Mouse (Mus musculus): ENCODE measurements around the gene Mex3b. TPM values are rescaled to one million over a fixed set of nuclear protein-coding genes. Genes with fewer than 3 reads are reported as not detected.

Mex3b gene
- polyA plus RNA-seq, 1 experiment: 12.5 TPM

- Histone ChIP-seq H3K4me3 (ENCODE audit: insufficient read depth, poor library complexity, severe bottlenecking) (no peak overlapping the region), H3ac (ENCODE audit: control insufficient read depth, insufficient read length, low read depth) (no peak overlapping the region), H3K36me3 (ENCODE audit: control insufficient read depth, insufficient read depth) (no peaks in the 10 kb centered on the region), H3K27me3 (ENCODE audit: control insufficient read depth, insufficient read depth, insufficient read length) (no peaks in the 10 kb centered on the region), H3K79me2 (ENCODE audit: control insufficient read depth, insufficient read depth) (no peaks in the 10 kb centered on the region), H3K79me3 (ENCODE audit: low read depth) (no peaks in the 10 kb centered on the region)
- TF ChIP-seq CTCF (IDR thresholded peaks at IDR 0.05; ENCODE audit: control insufficient read depth, insufficient read depth, insufficient read length) (no peak), USF1 (IDR thresholded peaks at IDR 0.05; ENCODE audit: low read depth) (no peak), MYOG (IDR thresholded peaks at IDR 0.05; ENCODE audit: control insufficient read depth, extremely low read depth, insufficient read length) (no peak), FOSL1 (IDR thresholded peaks at IDR 0.05; ENCODE audit: insufficient read depth, low read length, poor library complexity, severe bottlenecking) (no peak), MYOD1 (IDR thresholded peaks at IDR 0.05; ENCODE audit: control insufficient read depth, insufficient read length, low read depth) (no peak), CEBPB (IDR thresholded peaks at IDR 0.05; ENCODE audit: low read depth) (no peak), MAX (IDR thresholded peaks at IDR 0.05) (no peak)
These were observed 37.6 kb upstream of the Mex3b start for GRCm38 (mm10) chr7:82829516-82829915.

DNA sequence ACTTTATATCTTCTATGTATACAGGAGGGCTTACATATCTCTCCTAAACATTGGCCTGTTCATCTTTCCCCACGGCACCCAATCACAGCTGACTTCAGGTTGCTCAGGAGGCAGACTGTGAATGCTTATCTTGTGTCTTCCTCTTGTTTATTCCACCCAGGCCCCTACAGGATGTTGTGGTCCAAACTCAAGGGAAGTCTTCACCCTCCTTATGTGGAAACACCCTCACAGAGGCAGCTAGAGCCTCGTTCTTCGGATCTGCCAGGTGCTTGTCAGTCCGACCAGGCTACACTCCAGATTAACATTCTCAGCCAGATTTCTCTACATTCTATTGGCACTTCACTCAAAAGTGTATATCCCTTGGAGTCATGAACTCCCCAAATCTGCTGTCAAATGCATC, 32.7 kb upstream of the Mex3b start:
- Histone ChIP-seq H3K36me3 (ENCODE audit: control insufficient read depth, insufficient read depth) (no peaks in the 10 kb centered on the region), H3K79me2 (ENCODE audit: control insufficient read depth, insufficient read depth) (no peaks in the 10 kb centered on the region), H3K27me3 (ENCODE audit: control insufficient read depth, insufficient read depth, insufficient read length) (no peaks in the 10 kb centered on the region), H3K4me3 (ENCODE audit: insufficient read depth, poor library complexity, severe bottlenecking) (no peak overlapping the region), H3ac (ENCODE audit: control insufficient read depth, insufficient read length, low read depth) (no peak overlapping the region), H3K79me3 (ENCODE audit: low read depth) (no peaks in the 10 kb centered on the region)
- TF ChIP-seq USF1 (IDR thresholded peaks at IDR 0.05; ENCODE audit: low read depth) (no peak), MYOD1 (IDR thresholded peaks at IDR 0.05; ENCODE audit: control insufficient read depth, insufficient read length, low read depth) (no peak), CTCF (IDR thresholded peaks at IDR 0.05; ENCODE audit: control insufficient read depth, insufficient read depth, insufficient read length) (no peak), CEBPB (IDR thresholded peaks at IDR 0.05; ENCODE audit: low read depth) (no peak), FOSL1 (IDR thresholded peaks at IDR 0.05; ENCODE audit: insufficient read depth, low read length, poor library complexity, severe bottlenecking) (no peak), MAX (IDR thresholded peaks at IDR 0.05) (no peak), MYOG (IDR thresholded peaks at IDR 0.05; ENCODE audit: control insufficient read depth, extremely low read depth, insufficient read length) (no peak)

- no peaks in the 10 kb centered on the region for H3K79me2 ChIP-seq (ENCODE audit: control insufficient read depth, insufficient read depth)
- no peaks in the 10 kb centered on the region for H3K36me3 ChIP-seq (ENCODE audit: control insufficient read depth, insufficient read depth)
- no peak overlapping the region for H3ac ChIP-seq (ENCODE audit: control insufficient read depth, insufficient read length, low read depth)
- TF ChIP-seq USF1 (IDR thresholded peaks at IDR 0.05; ENCODE audit: low read depth) (no peak), MAX (IDR thresholded peaks at IDR 0.05) (no peak), CEBPB (IDR thresholded peaks at IDR 0.05; ENCODE audit: low read depth) (no peak), MYOG (IDR thresholded peaks at IDR 0.05; ENCODE audit: control insufficient read depth, extremely low read depth, insufficient read length) (no peak), MYOD1 (IDR thresholded peaks at IDR 0.05; ENCODE audit: control insufficient read depth, insufficient read length, low read depth) (no peak), FOSL1 (IDR thresholded peaks at IDR 0.05; ENCODE audit: insufficient read depth, low read length, poor library complexity, severe bottlenecking) (no peak), CTCF (IDR thresholded peaks at IDR 0.05; ENCODE audit: control insufficient read depth, insufficient read depth, insufficient read length) (no peak)
- H3K79me3 ChIP-seq (ENCODE audit: low read depth): no peaks in the 10 kb centered on the region
- H3K4me3 ChIP-seq (ENCODE audit: insufficient read depth, poor library complexity, severe bottlenecking): no peak overlapping the region
- no peaks in the 10 kb centered on the region for H3K27me3 ChIP-seq (ENCODE audit: control insufficient read depth, insufficient read depth, insufficient read length)
These were observed 28.7 kb upstream of the Mex3b start for GRCm38 (mm10) chr7:82838414-82838813.

DNA sequence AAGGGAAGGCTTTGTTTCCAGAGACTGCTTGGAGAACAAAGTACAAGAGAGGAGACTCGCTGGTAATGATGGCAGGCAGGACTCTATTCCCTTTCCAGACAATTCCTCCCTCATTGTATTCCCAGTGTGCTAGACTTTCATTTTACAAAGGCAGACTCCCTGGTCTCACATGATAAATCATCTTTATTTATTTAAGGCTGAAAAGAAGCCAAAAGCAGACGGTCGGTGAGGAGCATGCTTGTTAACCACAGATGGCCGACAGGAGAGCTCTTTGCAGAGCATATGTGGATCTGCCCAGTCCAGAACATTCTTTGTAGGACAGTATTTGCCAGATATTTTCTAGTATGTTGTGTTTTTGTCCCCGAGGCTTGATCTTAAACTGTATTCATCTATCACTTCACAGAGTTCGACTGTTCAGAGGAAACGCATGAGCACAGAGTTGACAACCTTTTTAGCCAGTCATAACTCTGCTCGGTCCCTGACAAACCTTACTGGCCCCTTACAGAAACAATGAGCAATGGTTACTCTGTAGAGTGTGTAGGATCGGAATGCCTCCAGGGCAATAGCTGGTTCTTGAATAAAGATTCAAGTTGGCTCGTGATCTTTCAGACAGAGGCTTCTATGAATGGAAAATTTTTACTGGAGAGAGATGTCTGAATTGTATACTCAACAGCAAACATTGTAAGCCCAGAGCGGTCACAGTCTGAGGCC, 28.0 kb upstream of the Mex3b start:
- Histone ChIP-seq H3K27me3 (ENCODE audit: control insufficient read depth, insufficient read depth, insufficient read length) (no peaks in the 10 kb centered on the region), H3ac (ENCODE audit: control insufficient read depth, insufficient read length, low read depth) (no peak overlapping the region), H3K79me2 (ENCODE audit: control insufficient read depth, insufficient read depth) (no peaks in the 10 kb centered on the region), H3K4me3 (ENCODE audit: insufficient read depth, poor library complexity, severe bottlenecking) (no peak overlapping the region), H3K36me3 (ENCODE audit: control insufficient read depth, insufficient read depth) (no peaks in the 10 kb centered on the region), H3K79me3 (ENCODE audit: low read depth) (no peaks in the 10 kb centered on the region)
- TF ChIP-seq USF1 (IDR thresholded peaks at IDR 0.05; ENCODE audit: low read depth) (no peak), MYOD1 (IDR thresholded peaks at IDR 0.05; ENCODE audit: control insufficient read depth, insufficient read length, low read depth) (no peak)

- Histone ChIP-seq H3K4me3 (ENCODE audit: insufficient read depth, poor library complexity, severe bottlenecking) (no peak overlapping the region), H3K79me3 (ENCODE audit: low read depth) (no peaks in the 10 kb centered on the region), H3K36me3 (ENCODE audit: control insufficient read depth, insufficient read depth) (no peaks in the 10 kb centered on the region), H3K79me2 (ENCODE audit: control insufficient read depth, insufficient read depth) (no peaks in the 10 kb centered on the region), H3K27me3 (ENCODE audit: control insufficient read depth, insufficient read depth, insufficient read length) (no peaks in the 10 kb centered on the region), H3ac (ENCODE audit: control insufficient read depth, insufficient read length, low read depth) (no peak overlapping the region)
- TF ChIP-seq CTCF (IDR thresholded peaks at IDR 0.05; ENCODE audit: control insufficient read depth, insufficient read depth, insufficient read length) (no peak), MYOG (IDR thresholded peaks at IDR 0.05; ENCODE audit: control insufficient read depth, extremely low read depth, insufficient read length) (no peak), MYOD1 (IDR thresholded peaks at IDR 0.05; ENCODE audit: control insufficient read depth, insufficient read length, low read depth) (no peak), USF1 (IDR thresholded peaks at IDR 0.05; ENCODE audit: low read depth) (no peak), FOSL1 (IDR thresholded peaks at IDR 0.05; ENCODE audit: insufficient read depth, low read length, poor library complexity, severe bottlenecking) (no peak), CEBPB (IDR thresholded peaks at IDR 0.05; ENCODE audit: low read depth) (no peak)
These were observed 24.8 kb upstream of the Mex3b start for GRCm38 (mm10) chr7:82842222-82842920.
